Mouse (Mus musculus): ENCODE results near the gene Zfp53. TPM values are rescaled to one million over a fixed set of nuclear protein-coding genes. Genes with fewer than 3 reads are reported as not detected.

Zfp53 gene
- 7.3 and 10.4 TPM in 2 replicates for polyA plus RNA-seq (2014; fragmentation: Nextera tagmentation; extraction: Ambion mirVana)

DNA sequence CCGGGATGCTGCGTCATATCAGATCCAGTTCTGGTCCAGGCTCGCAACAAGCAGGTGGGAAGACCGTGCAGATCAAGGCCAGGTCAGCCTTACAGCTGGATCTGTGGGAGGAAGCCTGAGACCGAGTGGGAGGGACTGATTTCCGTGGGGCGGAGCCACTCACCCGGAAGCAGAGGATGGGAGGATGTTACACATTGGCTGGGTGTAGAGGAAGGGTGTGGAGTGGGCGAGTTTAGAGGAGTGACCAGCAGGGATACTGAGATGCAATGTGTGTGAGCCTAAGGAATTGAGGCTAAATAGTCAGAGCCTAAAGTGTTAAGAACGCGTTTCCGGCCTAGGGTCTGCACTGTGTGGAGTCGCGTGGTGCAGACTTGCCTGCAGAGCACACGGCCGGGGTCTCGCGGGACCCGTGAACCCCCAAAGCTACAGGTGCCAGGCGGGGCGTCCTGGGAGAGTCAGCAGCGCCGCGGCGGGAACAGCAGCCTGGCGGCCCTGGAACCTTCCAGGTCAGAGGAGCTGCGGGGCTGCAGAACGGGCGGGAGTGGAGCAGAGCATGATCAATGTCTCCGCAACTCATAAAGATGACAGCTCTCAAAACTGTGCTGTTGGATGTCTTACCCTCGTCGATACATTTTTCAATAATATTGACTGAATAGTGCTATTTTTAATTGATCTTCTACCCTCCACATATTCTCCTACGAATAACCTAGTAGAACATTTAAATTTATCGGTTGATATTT lies at the start of gene Zfp53:
Gene Zfp53, plus strand, starts transcription at position 239 of the 740 bp plus-strand sequence.
- peak within 1 kb of the TSS; percentile 54; the same call in 1 of the 2 replicates for H3K27ac ChIP-seq (replicated peaks; ENCODE audit: low read depth, low read length)
- 2% methylated on average over 28 of the region's 34 CpGs for WGBS

DNA sequence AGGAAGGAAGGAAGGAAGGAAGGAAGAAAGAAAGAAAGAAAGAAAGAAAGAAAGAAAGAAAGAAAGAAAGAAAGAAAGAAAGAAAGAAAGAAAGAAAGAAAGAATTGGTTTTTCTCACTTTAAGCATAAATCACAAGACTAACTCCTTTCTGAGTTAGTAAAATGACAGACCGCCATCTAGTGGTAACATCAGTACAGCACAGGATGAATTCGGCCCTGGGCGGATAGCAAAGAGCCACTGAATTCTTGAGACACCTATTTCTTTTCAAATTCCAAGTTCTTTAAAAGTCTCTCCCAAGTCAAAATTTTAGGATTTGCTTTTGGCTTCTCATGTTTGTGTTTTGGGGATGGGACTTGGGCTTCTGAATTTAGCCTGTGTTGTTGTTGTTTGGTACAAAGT lies 39.1 kb upstream of the Zfp53 start:
- Histone ChIP-seq H3K9ac (ENCODE audit: low read depth, low read length) (peak overlapping the region; percentile 66), H3K27me3 (replicated peaks; ENCODE audit: control insufficient read depth, insufficient read depth, low read length) (no peaks in the 10 kb centered on the region), H3K4me3 (ENCODE audit: low read depth, low read length) (peak overlapping the region; percentile 65), H3K9me3 (ENCODE audit: control insufficient read depth, low read length) (no peaks in the 10 kb centered on the region), H3K4me1 (ENCODE audit: control insufficient read depth, insufficient read depth, low read length) (0 out of 2 replicates have a peak, but pooled peaks cover 3% of the 10 kb centered on the region), H3K36me3 (ENCODE audit: control insufficient read depth, insufficient read depth, low read length) (peaks cover 9% of the 10 kb centered on the region; the same call in 1 of the 2 replicates), H3K27ac (replicated peaks; ENCODE audit: low read depth, low read length) (peak overlapping the region; percentile 94), H3K4me2 (ENCODE audit: low read depth, low read length) (peak overlapping the region; percentile 87)
- peak; percentile 91 for DNase-seq (ENCODE audit: low spot score)
- 0% methylated on average over 3 of the region's 3 CpGs for WGBS
- peak; percentile 74 for ATAC-seq (ENCODE audit: low read depth)

More for the DNA sequence above, at the start of gene Zfp53:
- peak within 1 kb of the TSS; percentile 82 for H3K4me3 ChIP-seq (ENCODE audit: low read depth, low read length)
- ATAC-seq (ENCODE audit: low read depth) (peak; percentile 100), DNase-seq (ENCODE audit: low spot score) (peak; percentile 93)
- H3K27me3 ChIP-seq (replicated peaks; ENCODE audit: control insufficient read depth, insufficient read depth, low read length) = no peaks in the 10 kb centered on the region
- H3K4me1 ChIP-seq (ENCODE audit: control insufficient read depth, insufficient read depth, low read length) = no peaks in the 10 kb centered on the region
- peak within 1 kb of the TSS; percentile 65 for H3K4me2 ChIP-seq (ENCODE audit: low read depth, low read length)
- H3K36me3 ChIP-seq (ENCODE audit: control insufficient read depth, insufficient read depth, low read length) = no peaks in the 10 kb centered on the region
- no peaks in the 10 kb centered on the region for H3K9me3 ChIP-seq (ENCODE audit: control insufficient read depth, low read length)
- H3K9ac ChIP-seq (ENCODE audit: low read depth, low read length) = peak within 1 kb of the TSS; percentile 69

DNA sequence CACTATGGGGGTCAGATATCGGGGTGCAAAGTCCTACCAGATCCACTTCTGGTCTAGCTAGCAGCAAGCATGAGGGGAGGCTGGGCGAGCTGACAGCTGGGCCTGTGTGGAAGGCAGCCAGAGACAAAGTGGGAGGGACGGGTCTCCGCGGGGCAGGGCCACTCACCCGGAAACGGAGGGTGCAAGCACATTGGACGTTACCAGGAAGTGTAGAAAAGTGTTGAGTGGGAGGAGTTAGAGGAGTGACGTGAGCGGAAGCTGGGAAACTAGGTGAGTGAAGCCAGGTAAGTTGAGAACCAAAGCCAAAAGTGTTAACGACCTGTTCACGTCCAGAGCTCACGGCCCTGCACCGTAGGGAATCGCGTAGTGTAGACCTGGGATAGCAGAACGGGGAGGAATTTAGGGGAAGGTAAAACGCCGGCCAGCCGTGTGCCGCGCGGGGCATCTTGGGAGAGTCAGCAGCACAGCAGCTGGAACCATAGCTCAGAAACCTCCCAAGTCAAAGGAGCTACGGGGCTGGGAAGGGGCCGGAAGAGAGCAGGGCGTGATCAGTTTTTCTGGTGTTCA lies 38.6 kb upstream of the Zfp53 start, which contains the start of gene Zfp51:
Gene Zfp51, plus strand, starts transcription at position 237 of the 567 bp plus-strand sequence.
- peak; percentile 100 for ATAC-seq (ENCODE audit: low read depth)
- WGBS = under 1% methylated on average over 26 of the region's 26 CpGs

DNA sequence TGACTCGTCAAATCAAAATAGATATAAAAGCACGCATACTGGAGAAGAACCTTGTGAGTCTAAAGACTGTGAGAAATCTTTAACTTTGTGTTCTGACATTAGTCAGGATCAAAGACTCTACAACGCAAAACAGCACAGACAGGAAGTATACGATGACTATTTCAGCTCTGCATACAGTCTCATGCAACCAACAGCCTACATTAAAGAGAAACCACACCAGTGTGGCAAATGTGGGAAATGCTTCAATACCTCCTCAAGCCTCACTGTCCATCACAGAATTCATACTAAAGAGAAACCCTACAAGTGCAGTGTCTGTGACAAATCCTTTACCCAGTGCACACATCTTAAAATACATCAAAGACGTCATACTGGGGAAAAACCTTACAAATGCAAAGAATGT lies 25.2 kb upstream of the Zfp53 start:
- Histone ChIP-seq H3K9ac (ENCODE audit: low read depth, low read length) (no peak overlapping the region), H3K9me3 (ENCODE audit: control insufficient read depth, low read length) (no peaks in the 10 kb centered on the region), H3K4me2 (ENCODE audit: low read depth, low read length) (no peak overlapping the region), H3K36me3 (ENCODE audit: control insufficient read depth, insufficient read depth, low read length) (peaks cover 53% of the 10 kb centered on the region), H3K4me1 (ENCODE audit: control insufficient read depth, insufficient read depth, low read length) (no peaks in the 10 kb centered on the region), H3K4me3 (ENCODE audit: low read depth, low read length) (no peak overlapping the region), H3K27me3 (replicated peaks; ENCODE audit: control insufficient read depth, insufficient read depth, low read length) (no peaks in the 10 kb centered on the region), H3K27ac (replicated peaks; ENCODE audit: low read depth, low read length) (no peak overlapping the region)
- no peak for ATAC-seq (ENCODE audit: low read depth)
- DNase-seq (ENCODE audit: low spot score) = no peak
- 86% methylated on average over 5 of the region's 5 CpGs for WGBS

More for the DNA sequence above, 38.6 kb upstream of the Zfp53 start, which contains the start of gene Zfp51:
- peak within 1 kb of the TSS; percentile 94 for H3K27ac ChIP-seq (replicated peaks; ENCODE audit: low read depth, low read length)
- H3K4me1 ChIP-seq (ENCODE audit: control insufficient read depth, insufficient read depth, low read length) = 0 out of 2 replicates have a peak, but pooled peaks cover 3% of the 10 kb centered on the region
- H3K36me3 ChIP-seq (ENCODE audit: control insufficient read depth, insufficient read depth, low read length) = peaks cover 9% of the 10 kb centered on the region; the same call in 1 of the 2 replicates
- H3K9ac ChIP-seq (ENCODE audit: low read depth, low read length) = peak within 1 kb of the TSS; percentile 66
- H3K4me3 ChIP-seq (ENCODE audit: low read depth, low read length) = peak within 1 kb of the TSS; percentile 65
- no peaks in the 10 kb centered on the region for H3K9me3 ChIP-seq (ENCODE audit: control insufficient read depth, low read length)
- DNase-seq (ENCODE audit: low spot score) = peak; percentile 97
- no peaks in the 10 kb centered on the region for H3K27me3 ChIP-seq (replicated peaks; ENCODE audit: control insufficient read depth, insufficient read depth, low read length)
- peak within 1 kb of the TSS; percentile 87 for H3K4me2 ChIP-seq (ENCODE audit: low read depth, low read length)

DNA sequence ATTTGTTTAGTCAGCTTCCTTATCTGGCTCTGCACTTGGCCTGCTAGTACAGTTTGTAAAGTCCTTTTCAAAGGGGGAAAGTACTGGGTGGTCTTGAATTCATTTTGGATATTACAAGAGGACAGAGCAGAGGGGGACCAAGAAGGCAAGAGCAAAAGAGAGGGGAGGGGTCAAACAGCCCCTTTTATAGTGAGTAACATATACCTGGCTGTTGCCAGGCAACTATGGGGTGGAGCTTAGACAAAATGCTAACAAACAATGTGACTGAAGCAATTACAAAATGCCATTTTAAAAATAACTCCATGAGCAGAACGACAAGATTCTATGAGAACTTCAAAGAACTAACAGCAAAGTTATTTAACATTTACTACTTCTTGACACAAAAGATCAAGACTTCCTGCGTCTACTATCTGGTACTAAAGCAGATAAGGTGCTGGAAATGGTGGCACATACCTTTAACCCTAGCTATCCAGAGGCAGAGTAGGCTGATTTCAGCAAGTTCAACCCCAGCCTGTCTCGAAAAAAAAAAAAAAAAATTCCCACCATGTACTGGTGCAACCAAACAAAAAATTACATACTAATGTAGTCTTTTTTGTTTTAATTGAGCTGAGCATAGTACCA lies 16.7 kb upstream of the Zfp53 start:
- Histone ChIP-seq H3K9ac (ENCODE audit: low read depth, low read length) (no peak overlapping the region), H3K27me3 (replicated peaks; ENCODE audit: control insufficient read depth, insufficient read depth, low read length) (no peaks in the 10 kb centered on the region), H3K4me3 (ENCODE audit: low read depth, low read length) (no peak overlapping the region), H3K4me2 (ENCODE audit: low read depth, low read length) (no peak overlapping the region), H3K36me3 (ENCODE audit: control insufficient read depth, insufficient read depth, low read length) (no peaks in the 10 kb centered on the region), H3K27ac (replicated peaks; ENCODE audit: low read depth, low read length) (no peak overlapping the region), H3K9me3 (ENCODE audit: control insufficient read depth, low read length) (no peaks in the 10 kb centered on the region), H3K4me1 (ENCODE audit: control insufficient read depth, insufficient read depth, low read length) (peaks cover 5% of the 10 kb centered on the region; the same call in 1 of the 2 replicates)
- ATAC-seq (ENCODE audit: low read depth) (no peak), DNase-seq (ENCODE audit: low spot score) (no peak)
- 76% methylated on average over 3 of the region's 3 CpGs for WGBS

DNA sequence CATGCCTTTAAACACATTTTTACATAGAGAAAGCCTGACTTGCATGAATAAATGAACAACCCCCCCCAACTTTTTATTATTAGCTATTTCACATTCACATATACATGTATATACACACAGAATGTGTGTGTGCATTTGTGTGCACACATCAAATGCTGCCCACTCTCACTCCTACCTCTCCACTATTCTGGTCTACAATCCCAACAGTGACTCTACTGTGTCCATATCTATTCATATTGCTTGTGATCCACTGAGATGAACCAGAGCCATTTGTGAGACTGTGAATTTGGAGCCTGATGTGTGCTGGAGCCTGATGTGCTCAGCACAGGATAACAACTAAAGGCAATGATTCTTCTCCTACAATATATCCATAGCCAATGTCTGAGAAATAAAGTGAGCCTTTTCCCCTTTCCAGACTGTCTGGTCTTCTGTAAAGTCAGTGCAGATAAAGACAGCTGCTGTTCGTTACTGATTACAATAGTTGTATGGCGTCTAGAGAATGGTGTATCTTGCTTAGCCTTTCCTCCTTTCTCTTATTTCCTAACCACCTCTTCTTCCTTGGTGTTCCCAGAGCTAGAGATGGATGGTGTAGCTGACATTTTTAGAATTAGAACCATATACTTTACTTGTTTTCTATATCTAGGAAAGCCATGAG lies 16.0 kb upstream of the Zfp53 start:
- DNase-seq (ENCODE audit: low spot score) = no peak
- Histone ChIP-seq H3K9ac (ENCODE audit: low read depth, low read length) (no peak overlapping the region), H3K36me3 (ENCODE audit: control insufficient read depth, insufficient read depth, low read length) (no peaks in the 10 kb centered on the region), H3K4me3 (ENCODE audit: low read depth, low read length) (no peak overlapping the region), H3K4me1 (ENCODE audit: control insufficient read depth, insufficient read depth, low read length) (peaks cover 5% of the 10 kb centered on the region; the same call in 1 of the 2 replicates), H3K27ac (replicated peaks; ENCODE audit: low read depth, low read length) (peak overlapping the region; percentile 25; the same call in 1 of the 2 replicates), H3K27me3 (replicated peaks; ENCODE audit: control insufficient read depth, insufficient read depth, low read length) (no peaks in the 10 kb centered on the region), H3K4me2 (ENCODE audit: low read depth, low read length) (no peak overlapping the region; the same call in 1 of the 2 replicates), H3K9me3 (ENCODE audit: control insufficient read depth, low read length) (no peaks in the 10 kb centered on the region)
- WGBS = 53% methylated on average over 2 of the region's 2 CpGs
- no peak for ATAC-seq (ENCODE audit: low read depth)

DNA sequence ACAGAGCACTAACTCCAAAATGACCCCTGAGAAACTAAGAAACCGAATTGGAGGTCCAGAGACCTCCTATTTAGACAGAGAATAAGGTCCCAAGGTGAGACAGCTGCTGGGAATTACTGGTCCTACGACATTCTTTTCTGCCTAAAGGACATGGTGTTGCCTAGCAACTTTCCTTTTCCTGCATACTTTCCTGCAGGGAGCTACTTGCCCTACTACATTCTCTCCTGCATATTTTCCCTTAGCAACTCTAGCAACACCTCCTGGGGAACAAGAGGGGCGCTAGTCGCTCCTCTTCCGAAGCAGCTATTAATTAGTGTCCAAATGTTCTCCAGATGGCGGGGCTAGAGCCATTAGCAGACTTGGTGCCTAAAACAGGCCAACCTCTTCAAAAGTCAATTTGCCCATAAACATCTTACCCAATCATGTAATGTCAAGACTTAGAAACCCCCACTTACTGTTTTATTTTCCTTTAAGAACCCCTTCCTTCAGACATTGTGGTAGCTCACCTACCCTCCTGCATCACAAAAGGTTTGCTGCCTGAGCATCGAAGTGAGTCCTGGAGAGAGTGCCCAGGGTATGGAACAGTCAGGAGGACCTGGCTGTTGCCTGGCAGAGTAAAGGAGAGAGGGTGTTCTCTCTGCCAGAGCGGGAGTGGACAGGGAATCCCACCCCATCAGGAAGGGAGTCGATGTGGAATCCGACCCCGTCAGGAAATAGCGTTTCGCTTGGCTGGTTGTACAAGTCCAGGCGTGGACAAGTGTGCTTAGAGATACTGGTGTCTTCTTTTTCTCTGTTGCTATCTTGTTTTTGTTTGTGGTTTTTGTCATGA lies 15.2 kb upstream of the Zfp53 start:
- ATAC-seq (ENCODE audit: low read depth) (peak; percentile 95), DNase-seq (ENCODE audit: low spot score) (peak; percentile 82)
- Histone ChIP-seq H3K36me3 (ENCODE audit: control insufficient read depth, insufficient read depth, low read length) (no peaks in the 10 kb centered on the region), H3K4me2 (ENCODE audit: low read depth, low read length) (peak overlapping the region; percentile 32; the same call in 1 of the 2 replicates), H3K9me3 (ENCODE audit: control insufficient read depth, low read length) (no peaks in the 10 kb centered on the region), H3K27me3 (replicated peaks; ENCODE audit: control insufficient read depth, insufficient read depth, low read length) (no peaks in the 10 kb centered on the region), H3K9ac (ENCODE audit: low read depth, low read length) (no peak overlapping the region), H3K27ac (replicated peaks; ENCODE audit: low read depth, low read length) (peak overlapping the region; percentile 65), H3K4me3 (ENCODE audit: low read depth, low read length) (no peak overlapping the region), H3K4me1 (ENCODE audit: control insufficient read depth, insufficient read depth, low read length) (peaks cover 5% of the 10 kb centered on the region; the same call in 1 of the 2 replicates)
- WGBS = 17% methylated on average over 14 of the region's 14 CpGs

Measured in embryonic facial prominence, embryonic 14.5 days (tissue).